Mouse (Mus musculus) neural tube, postnatal 0 days (tissue): Measurements from ENCODE around the gene Slc28a3. TPM values are rescaled to one million over a fixed set of nuclear protein-coding genes. Genes with fewer than 3 reads are reported as not detected.

Source experiments
- polyA plus RNA-seq: library from polyadenylated mRNA; unstranded; fragments of >200 nt; fragmentation: Nextera tagmentation; extraction: Ambion mirVana; gene quantifications from 2 replicates; pipeline ENCODE4 v1.2.1, GENCODE M21; 2015

The Slc28a3 gene
- polyA plus RNA-seq, result not detected in 2 replicates

DNA sequence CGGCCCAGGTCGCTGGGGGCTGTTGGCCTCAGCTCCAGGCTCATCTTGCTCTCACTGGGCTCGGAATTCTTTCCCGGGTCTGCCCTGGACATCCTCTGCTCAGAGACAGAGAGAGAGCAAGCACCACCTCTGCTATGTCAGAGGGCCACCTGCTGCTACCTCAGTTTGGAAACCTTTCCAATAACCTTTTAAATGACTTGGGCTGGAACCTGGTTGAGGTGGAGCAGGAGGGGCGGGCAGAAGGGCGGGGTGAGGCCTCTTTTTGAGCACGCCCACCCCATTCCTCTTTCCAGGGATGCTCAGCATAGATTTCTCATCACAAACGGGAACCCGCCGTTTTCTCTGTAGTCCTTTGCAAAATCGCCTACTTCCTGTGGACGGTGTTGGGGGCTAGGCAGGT lies at the start of gene Slc28a3:
Gene Slc28a3 (minus strand): TSS at position 162 of the 400 bp plus-strand sequence.

Other genes with a start within 250 kb of the Slc28a3 start
- gene 2210016F16Rik, start 225.7 kb downstream of the Slc28a3 start, polyA plus RNA-seq, result 20.4 and 21.0 TPM in 2 replicates
- gene Rmi1, start 208.6 kb downstream of the Slc28a3 start, polyA plus RNA-seq, result 19.8 and 20.7 TPM in 2 replicates
- gene Hnrnpk, start 207.5 kb downstream of the Slc28a3 start, polyA plus RNA-seq, result 744 and 749 TPM in 2 replicates
- gene Ntrk2, start 195.7 kb upstream of the Slc28a3 start, polyA plus RNA-seq, result 119 and 139 TPM in 2 replicates